Mouse (Mus musculus): ENCODE results near the gene Dcpp1. TPM values are rescaled to one million over a fixed set of nuclear protein-coding genes. Genes with fewer than 3 reads are reported as not detected.
A peak's percentile ranks its signal among the peaks of the same experiment; 100 is the strongest.
"Not testable (repeated sequence)": the region's sequence is repeated elsewhere in the genome, so short reads cannot be mapped to it uniquely, and the experiment has no call there.

Gene Dcpp1
- polyA plus RNA-seq, 1 experiment from 2014 or later, result not detected

DNA sequence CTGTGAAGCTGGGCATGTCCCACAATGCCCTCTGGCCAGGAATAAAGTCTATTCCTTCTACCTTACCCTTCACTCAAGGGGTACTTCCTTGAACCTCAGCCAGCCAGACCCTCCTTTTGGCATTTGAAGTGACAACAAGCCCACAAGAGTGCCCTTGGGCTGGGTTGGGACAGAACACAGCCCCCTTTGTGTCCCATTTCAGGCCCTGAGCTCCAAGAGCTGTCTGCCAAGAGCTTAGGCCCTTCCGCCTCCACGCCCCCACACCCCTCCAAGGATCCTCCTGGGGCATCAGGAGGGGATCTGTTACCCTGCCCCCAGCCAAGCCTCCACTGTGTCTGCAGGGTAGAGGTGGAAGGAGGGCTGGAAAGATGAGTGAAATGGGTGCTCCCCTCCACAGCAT, 3.5 kb upstream of the Dcpp1 start:
- Histone ChIP-seq H3K4me3 (ENCODE audit: low read length) (no peak overlapping the region), H3K9ac (ENCODE audit: low read depth, low read length) (no peak overlapping the region), H3K27me3 (replicated peaks; ENCODE audit: control insufficient read depth, insufficient read depth, low read length) (no peaks in the 10 kb centered on the region), H3K9me3 (ENCODE audit: control insufficient read depth, low read length) (no peaks in the 10 kb centered on the region), H3K4me1 (ENCODE audit: control insufficient read depth, insufficient read depth, low read length) (peaks cover 3% of the 10 kb centered on the region; the same call in 1 of the 2 replicates), H3K4me2 (ENCODE audit: low read depth, low read length) (no peak overlapping the region), H3K36me3 (ENCODE audit: control insufficient read depth, insufficient read depth, low read length) (no peaks in the 10 kb centered on the region), H3K27ac (ENCODE audit: low read length) (no peak overlapping the region)
- 72% methylated on average over 2 of the region's 2 CpGs for WGBS
- no peak for ATAC-seq

DNA sequence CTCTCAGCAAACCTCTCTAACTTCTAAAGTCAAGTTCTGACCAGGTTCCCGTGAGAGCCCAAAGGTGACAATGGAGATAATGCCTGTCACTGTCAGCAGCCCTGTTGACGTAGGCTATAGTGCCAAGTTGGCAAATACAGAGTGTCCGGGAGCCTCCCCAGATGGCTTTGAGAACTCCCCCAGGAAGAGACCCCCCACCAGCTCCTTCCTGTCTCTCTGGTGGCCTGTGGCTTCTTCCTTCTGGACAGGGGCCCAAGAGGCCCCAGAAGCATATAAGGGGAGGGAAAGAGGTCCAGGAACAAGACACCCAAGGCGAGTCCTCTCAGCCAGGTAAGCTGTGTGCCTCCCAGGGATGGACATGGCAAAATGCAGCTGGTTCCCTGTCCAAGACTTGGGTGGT, 36.5 kb downstream of the Dcpp1 start, which contains the start of gene Dcpp3:
Dcpp3 (plus strand) TSS at position 301 of the 400 bp plus-strand sequence.
- not testable (repeated sequence) for H3K4me3 ChIP-seq (ENCODE audit: low read length); H3K36me3 ChIP-seq (ENCODE audit: control insufficient read depth, insufficient read depth, low read length); H3K4me1 ChIP-seq (ENCODE audit: control insufficient read depth, insufficient read depth, low read length); ATAC-seq; H3K27ac ChIP-seq (ENCODE audit: low read length); H3K27me3 ChIP-seq (replicated peaks; ENCODE audit: control insufficient read depth, insufficient read depth, low read length); H3K9me3 ChIP-seq (ENCODE audit: control insufficient read depth, low read length); H3K9ac ChIP-seq (ENCODE audit: low read depth, low read length); H3K4me2 ChIP-seq (ENCODE audit: low read depth, low read length)
- 54% methylated on average over 4 of the region's 4 CpGs for WGBS

GRCm38 (mm10) chr17:23924531-23925007, 43.9 kb downstream of the Dcpp1 start:
- ATAC-seq, result peak; percentile 99

GRCm38 (mm10) chr17:23925090-23925493, 44.4 kb downstream of the Dcpp1 start:
- Histone ChIP-seq H3K9me3 (ENCODE audit: control insufficient read depth, low read length) (no peaks in the 10 kb centered on the region), H3K36me3 (ENCODE audit: control insufficient read depth, insufficient read depth, low read length) (no peaks in the 10 kb centered on the region), H3K27ac (ENCODE audit: low read length) (peak overlapping the region; percentile 96), H3K4me1 (ENCODE audit: control insufficient read depth, insufficient read depth, low read length) (peaks cover 8% of the 10 kb centered on the region), H3K4me2 (ENCODE audit: low read depth, low read length) (peak overlapping the region; percentile 94), H3K9ac (ENCODE audit: low read depth, low read length) (peak overlapping the region; percentile 77), H3K4me3 (ENCODE audit: low read length) (peak overlapping the region; percentile 55), H3K27me3 (replicated peaks; ENCODE audit: control insufficient read depth, insufficient read depth, low read length) (no peaks in the 10 kb centered on the region)
- WGBS, result under 1% methylated on average over 14 of the region's 14 CpGs
- ATAC-seq, result peak; percentile 87

More at GRCm38 (mm10) chr17:23924531-23925007, 43.9 kb downstream of the Dcpp1 start:
- H3K36me3 ChIP-seq (ENCODE audit: control insufficient read depth, insufficient read depth, low read length), result no peaks in the 10 kb centered on the region
- no peaks in the 10 kb centered on the region for H3K27me3 ChIP-seq (replicated peaks; ENCODE audit: control insufficient read depth, insufficient read depth, low read length)
- peak overlapping the region; percentile 55 for H3K4me3 ChIP-seq (ENCODE audit: low read length)
- H3K9me3 ChIP-seq (ENCODE audit: control insufficient read depth, low read length), result no peaks in the 10 kb centered on the region
- peak overlapping the region; percentile 77 for H3K9ac ChIP-seq (ENCODE audit: low read depth, low read length)
- H3K4me2 ChIP-seq (ENCODE audit: low read depth, low read length), result peak overlapping the region; percentile 94
- H3K4me1 ChIP-seq (ENCODE audit: control insufficient read depth, insufficient read depth, low read length), result peaks cover 8% of the 10 kb centered on the region
- peak overlapping the region; percentile 96 for H3K27ac ChIP-seq (ENCODE audit: low read length)
- under 1% methylated on average over 29 of the region's 29 CpGs for WGBS

- Histone ChIP-seq H3K36me3 (ENCODE audit: control insufficient read depth, insufficient read depth, low read length) (no peaks in the 10 kb centered on the region), H3K27me3 (replicated peaks; ENCODE audit: control insufficient read depth, insufficient read depth, low read length) (no peaks in the 10 kb centered on the region), H3K4me1 (ENCODE audit: control insufficient read depth, insufficient read depth, low read length) (no peaks in the 10 kb centered on the region), H3K4me2 (ENCODE audit: low read depth, low read length) (no peak overlapping the region), H3K27ac (ENCODE audit: low read length) (no peak overlapping the region), H3K4me3 (ENCODE audit: low read length) (no peak overlapping the region), H3K9ac (ENCODE audit: low read depth, low read length) (no peak overlapping the region), H3K9me3 (ENCODE audit: control insufficient read depth, low read length) (no peaks in the 10 kb centered on the region)
- WGBS, result 53% methylated on average over 5 of the region's 5 CpGs
- no peak for ATAC-seq
Measured at GRCm38 (mm10) chr17:23931157-23931556, 50.5 kb downstream of the Dcpp1 start.

Other genes starting within 250 kb of the Dcpp1 start
- 0.64 and 0.70 TPM in 2 replicates for gene Mmp25, start 235.6 kb upstream of the Dcpp1 start, polyA plus RNA-seq (2015; fragmentation: Nextera tagmentation; extraction: Ambion mirVana)
- gene Bicdl2, start 220.4 kb upstream of the Dcpp1 start, polyA plus RNA-seq (2015; fragmentation: Nextera tagmentation; extraction: Ambion mirVana), result 5.8 and 6.5 TPM in 2 replicates
- gene Hcfc1r1, start 207.3 kb upstream of the Dcpp1 start, polyA plus RNA-seq (2015; fragmentation: Nextera tagmentation; extraction: Ambion mirVana), result 81.0 and 87.3 TPM in 2 replicates
- 42.4 and 46.1 TPM in 2 replicates for gene Thoc6, start 207.0 kb upstream of the Dcpp1 start, polyA plus RNA-seq (2015; fragmentation: Nextera tagmentation; extraction: Ambion mirVana)
- 19.3 and 22.8 TPM in 2 replicates for gene Tnfrsf12a, start 203.4 kb upstream of the Dcpp1 start, polyA plus RNA-seq (2015; fragmentation: Nextera tagmentation; extraction: Ambion mirVana)
- gene Cldn6, start 201.6 kb upstream of the Dcpp1 start, polyA plus RNA-seq (2015; fragmentation: Nextera tagmentation; extraction: Ambion mirVana), result 18.9 and 23.3 TPM in 2 replicates
- gene Cldn9, start 196.8 kb upstream of the Dcpp1 start, polyA plus RNA-seq (2015; fragmentation: Nextera tagmentation; extraction: Ambion mirVana), result 1.8 and 1.9 TPM in 2 replicates
- not detected in 2 replicates for gene 1520401A03Rik, start 158.1 kb upstream of the Dcpp1 start, polyA plus RNA-seq (2015; fragmentation: Nextera tagmentation; extraction: Ambion mirVana)
- gene Pkmyt1, start 154.5 kb upstream of the Dcpp1 start, polyA plus RNA-seq (2015; fragmentation: Nextera tagmentation; extraction: Ambion mirVana), result 36.9 and 44.6 TPM in 2 replicates
- gene Paqr4, start 140.0 kb upstream of the Dcpp1 start, polyA plus RNA-seq (2015; fragmentation: Nextera tagmentation; extraction: Ambion mirVana), result 23.5 and 25.3 TPM in 2 replicates
- gene Kremen2, start 135.0 kb upstream of the Dcpp1 start, polyA plus RNA-seq (2015; fragmentation: Nextera tagmentation; extraction: Ambion mirVana), result 0.44 and 0.51 TPM in 2 replicates
- 44.5 and 44.9 TPM in 2 replicates for gene Flywch1, start 109.3 kb upstream of the Dcpp1 start, polyA plus RNA-seq (2015; fragmentation: Nextera tagmentation; extraction: Ambion mirVana)
- gene Flywch2, start 94.8 kb upstream of the Dcpp1 start, polyA plus RNA-seq (2015; fragmentation: Nextera tagmentation; extraction: Ambion mirVana), result 9.8 and 14.9 TPM in 2 replicates
- 319 and 373 TPM in 2 replicates for gene Srrm2, start 90.3 kb upstream of the Dcpp1 start, polyA plus RNA-seq (2015; fragmentation: Nextera tagmentation; extraction: Ambion mirVana)
- 836 and 930 TPM in 2 replicates for gene Elob, start 51.7 kb upstream of the Dcpp1 start, polyA plus RNA-seq (2015; fragmentation: Nextera tagmentation; extraction: Ambion mirVana)
- gene Prss33, start 44.8 kb upstream of the Dcpp1 start, polyA plus RNA-seq (2015; fragmentation: Nextera tagmentation; extraction: Ambion mirVana), result 0.17 TPM in 1 of 2 replicates, not detected in the other
- gene Prss32, start 37.0 kb upstream of the Dcpp1 start, polyA plus RNA-seq (2015; fragmentation: Nextera tagmentation; extraction: Ambion mirVana), result 11.8 and 14.5 TPM in 2 replicates
- gene Prss41, start 36.7 kb upstream of the Dcpp1 start, polyA plus RNA-seq (2015; fragmentation: Nextera tagmentation; extraction: Ambion mirVana), result 2.7 and 3.4 TPM in 2 replicates
- not detected in 2 replicates for gene Prss21, start 12.8 kb upstream of the Dcpp1 start, polyA plus RNA-seq (2015; fragmentation: Nextera tagmentation; extraction: Ambion mirVana)
- gene Dcpp2, start within 50 bp of the Dcpp1 start, polyA plus RNA-seq (2015; fragmentation: Nextera tagmentation; extraction: Ambion mirVana), result not detected in 2 replicates
- not detected in 2 replicates for gene Dcpp3, start 36.6 kb downstream of the Dcpp1 start, polyA plus RNA-seq (2015; fragmentation: Nextera tagmentation; extraction: Ambion mirVana)
- not detected in 2 replicates for gene Sbp, start 60.8 kb downstream of the Dcpp1 start, polyA plus RNA-seq (2015; fragmentation: Nextera tagmentation; extraction: Ambion mirVana)
- not detected in 2 replicates for gene Sbpl, start 74.4 kb downstream of the Dcpp1 start, polyA plus RNA-seq (2015; fragmentation: Nextera tagmentation; extraction: Ambion mirVana)
- gene Prss30, start 99.7 kb downstream of the Dcpp1 start, polyA plus RNA-seq (2015; fragmentation: Nextera tagmentation; extraction: Ambion mirVana), result 3.2 and 4.3 TPM in 2 replicates
- gene Prss22, start 117.2 kb downstream of the Dcpp1 start, polyA plus RNA-seq (2015; fragmentation: Nextera tagmentation; extraction: Ambion mirVana), result 0.13 and 0.26 TPM in 2 replicates
- gene Prss27, start 157.3 kb downstream of the Dcpp1 start, polyA plus RNA-seq (2015; fragmentation: Nextera tagmentation; extraction: Ambion mirVana), result 0.11 and 0.17 TPM in 2 replicates
- gene Kctd5, start 192.6 kb downstream of the Dcpp1 start, polyA plus RNA-seq (2015; fragmentation: Nextera tagmentation; extraction: Ambion mirVana), result 69.7 and 70.0 TPM in 2 replicates